Mouse (Mus musculus) neural tube, embryonic 14.5 days (tissue): Measurements from ENCODE around the gene E2f2. TPM values are rescaled to one million over a fixed set of nuclear protein-coding genes. Genes with fewer than 3 reads are reported as not detected.
A peak's percentile ranks its signal among the peaks of the same experiment; 100 is the strongest.

Source experiments
- ATAC-seq: fragments of 200-750 bp; cut with Nextera tagmentation; 2 replicates; pipeline ENCODE4 v1.8.0; 2017; ENCODE audit warnings: low read depth, mild to moderate bottlenecking, moderate TSS enrichment, moderate library complexity
- H3K27ac ChIP-seq: fragments of 300-500 bp; sonication (generic); 2 replicates; pipeline ENCODE4 v1.5.1; 2014; ENCODE audit warnings: low read depth, mild to moderate bottlenecking, control low read depth, low read length, moderate library complexity, mixed read lengths
- H3K27me3 ChIP-seq: fragments of 300-500 bp; sonication (generic); 2 replicates; pipeline ENCODE4 v1.6.1; 2014; ENCODE audit warnings: low read length; ENCODE audit not compliant: control insufficient read depth, insufficient read depth
- H3K36me3 ChIP-seq: fragments of 300-500 bp; sonication (generic); 2 replicates; pipeline ENCODE4 v1.6.1; 2014; ENCODE audit warnings: low read length, mixed read lengths; ENCODE audit not compliant: control insufficient read depth, insufficient read depth
- H3K4me1 ChIP-seq: fragments of 300-500 bp; sonication (generic); 2 replicates; pipeline ENCODE4 v1.6.1; 2014; ENCODE audit warnings: low read length; ENCODE audit not compliant: control insufficient read depth, insufficient read depth
- H3K4me2 ChIP-seq: fragments of 300-500 bp; sonication (generic); 2 replicates; pipeline ENCODE4 v1.6.1; 2014; ENCODE audit warnings: mild to moderate bottlenecking, low read depth, low read length, control low read depth
- H3K4me3 ChIP-seq: fragments of 300-500 bp; sonication (generic); 2 replicates; pipeline ENCODE4 v1.5.1; 2014; ENCODE audit warnings: low read depth, low read length, control low read depth, mixed read lengths
- H3K9ac ChIP-seq: fragments of 300-500 bp; sonication (generic); replicated peaks from 2 replicates; pipeline ENCODE4 v1.6.1; 2014; ENCODE audit warnings: low read depth, mild to moderate bottlenecking, control low read depth, low read length, mixed read lengths
- H3K9me3 ChIP-seq: fragments of 300-500 bp; sonication (generic); 2 replicates; pipeline ENCODE4 v1.6.1; 2016; ENCODE audit warnings: low read length; ENCODE audit not compliant: control insufficient read depth
- WGBS: fragments of 180-500 bp; shearing (Covaris S2); extraction: QIAGEN DNeasy Blood & Tissue Kit; methylation state at CpG from one replicate; pipeline ENCODE4 v1.1.7; 2014; 5-methylcytosine and 5-hydroxymethylcytosine counted together
- polyA plus RNA-seq: library from polyadenylated mRNA; unstranded; fragments of >200 nt; fragmentation: Nextera tagmentation; extraction: Ambion mirVana; gene quantifications from 2 replicates; pipeline ENCODE4 v1.2.1, GENCODE M21; 2014

The E2f2 gene
- polyA plus RNA-seq, 1 experiment from 2014 or later = 1.4 TPM

DNA sequence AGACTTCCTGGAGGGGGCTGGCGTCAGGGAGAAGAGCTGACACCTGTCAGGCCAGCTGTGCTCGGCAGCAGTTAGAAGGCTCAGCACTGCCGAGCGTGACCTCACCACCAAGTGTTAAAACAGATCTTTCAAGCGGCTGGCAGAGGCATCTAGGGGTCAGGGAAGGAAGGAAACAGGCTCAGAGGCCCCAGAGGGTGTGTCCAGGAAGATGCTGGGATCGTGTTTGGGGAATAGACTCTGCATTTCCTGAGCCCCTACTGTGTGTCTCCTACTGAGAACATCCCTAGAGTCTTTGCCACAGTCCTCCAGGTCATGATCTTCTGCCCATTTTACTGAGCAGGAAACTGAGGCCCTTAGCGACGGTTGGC is 5.0 kb downstream of the E2f2 start:
- Histone ChIP-seq H3K9ac (no peak overlapping the region), H3K9me3 (no peaks in the 10 kb centered on the region), H3K27me3 (no peaks in the 10 kb centered on the region), H3K4me2 (no peak overlapping the region), H3K4me1 (peaks cover 17% of the 10 kb centered on the region; the same call in 1 of the 2 replicates), H3K36me3 (no peaks in the 10 kb centered on the region), H3K27ac (no peak overlapping the region), H3K4me3 (no peak overlapping the region)
- 49% methylated on average over 8 of the region's 8 CpGs for WGBS
- ATAC-seq = no peak

DNA sequence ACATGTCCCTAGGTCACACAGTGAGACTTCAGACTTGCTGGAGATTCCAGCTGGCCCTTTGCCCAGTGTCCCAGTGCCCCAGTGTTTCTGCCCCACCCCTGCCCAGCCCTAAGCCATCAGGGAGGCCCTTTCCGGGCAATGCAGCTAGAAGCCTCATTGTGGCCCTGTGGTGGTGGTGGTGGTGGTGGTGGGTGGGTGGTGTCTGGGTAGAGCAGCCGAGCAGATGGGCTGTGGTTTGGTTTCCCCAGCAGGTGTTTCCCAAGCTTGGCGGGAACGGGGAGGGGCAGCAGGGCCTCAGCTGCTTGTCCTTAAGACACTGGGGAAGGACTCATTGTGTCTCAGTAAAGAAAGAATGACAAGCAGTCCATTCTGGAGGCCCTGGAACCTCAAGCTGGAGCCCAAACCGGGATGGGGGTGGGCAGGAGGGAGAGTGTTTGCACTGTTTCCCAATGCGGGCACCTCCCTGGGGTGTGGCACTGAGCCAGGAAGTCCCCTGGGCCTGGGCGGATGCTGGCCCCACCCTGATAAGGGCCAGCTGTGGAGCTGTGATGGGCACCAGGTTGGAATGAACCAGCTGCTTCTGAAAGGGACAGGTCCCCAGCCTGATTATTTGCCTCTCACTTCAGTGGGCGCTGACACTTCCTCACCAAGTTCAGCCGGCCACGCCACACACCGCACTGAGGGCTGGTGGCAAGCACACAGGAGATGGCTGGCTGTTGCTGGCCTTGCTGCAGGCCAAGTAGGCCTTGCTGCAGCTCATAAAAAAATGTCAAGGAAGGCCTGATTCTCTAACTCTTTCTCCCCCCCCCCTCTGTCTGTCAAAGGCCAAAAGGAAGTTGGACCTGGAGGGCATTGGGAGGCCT is 5.6 kb downstream of the E2f2 start:
- H3K4me1 ChIP-seq = peaks cover 13% of the 10 kb centered on the region; the same call in 1 of the 2 replicates
- H3K4me2 ChIP-seq = no peak overlapping the region
- no peak overlapping the region for H3K4me3 ChIP-seq
- 36% methylated on average over 11 of the region's 11 CpGs for WGBS
- H3K36me3 ChIP-seq = no peaks in the 10 kb centered on the region
- H3K9ac ChIP-seq = no peak overlapping the region
- ATAC-seq = no peak
- no peaks in the 10 kb centered on the region for H3K27me3 ChIP-seq
- no peak overlapping the region for H3K27ac ChIP-seq
- no peaks in the 10 kb centered on the region for H3K9me3 ChIP-seq

DNA sequence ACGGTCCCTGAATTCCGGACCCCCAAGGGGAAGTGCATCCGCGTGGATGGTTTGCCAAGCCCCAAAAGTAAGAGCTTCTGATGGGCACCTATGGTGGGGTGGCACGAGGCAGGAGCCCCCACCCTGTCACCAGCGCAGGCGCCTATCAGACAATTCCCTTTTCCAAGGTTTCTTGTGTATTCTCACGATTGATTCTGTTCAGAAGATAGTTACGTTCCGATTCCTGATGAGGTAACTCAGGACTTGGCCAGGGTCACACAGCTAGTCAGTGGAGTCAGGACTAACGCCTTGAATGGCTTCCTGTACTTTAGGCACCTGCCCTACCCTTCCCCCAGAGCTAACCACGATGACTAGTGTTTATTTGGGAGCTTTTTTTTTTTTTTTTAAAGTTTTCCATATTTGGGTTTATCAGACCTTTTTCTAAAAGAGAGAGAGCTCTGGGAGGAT is 6.3 kb downstream of the E2f2 start:
- Histone ChIP-seq H3K4me2 (no peak overlapping the region), H3K9ac (no peak overlapping the region), H3K36me3 (no peaks in the 10 kb centered on the region), H3K9me3 (no peaks in the 10 kb centered on the region), H3K27ac (no peak overlapping the region), H3K4me1 (0 out of 2 replicates have a peak, but pooled peaks cover 13% of the 10 kb centered on the region), H3K4me3 (no peak overlapping the region), H3K27me3 (no peaks in the 10 kb centered on the region)
- WGBS = 88% methylated on average over 12 of the region's 12 CpGs
- ATAC-seq = no peak

DNA sequence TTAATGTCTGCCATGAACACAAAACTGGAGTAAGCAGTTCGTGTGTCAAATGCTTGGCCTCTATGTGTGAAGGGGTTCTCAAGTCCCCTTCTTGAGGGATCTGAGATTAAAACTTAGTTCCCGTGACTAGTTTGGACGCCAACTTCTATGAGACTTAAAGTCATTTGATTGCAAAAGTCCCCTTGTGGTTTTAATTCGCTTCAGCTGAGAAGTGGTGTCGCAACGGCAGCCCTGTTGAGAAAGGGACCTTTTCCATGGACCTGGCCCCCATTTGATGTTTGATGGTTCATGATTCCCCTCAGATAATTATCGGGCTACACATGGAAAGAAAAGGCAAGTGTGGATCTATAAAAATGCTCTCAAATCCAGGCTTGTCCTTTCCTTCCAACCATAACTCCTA is 7.3 kb downstream of the E2f2 start:
- peak overlapping the region; percentile 54; the same call in 1 of the 2 replicates for H3K4me2 ChIP-seq
- no peak overlapping the region for H3K9ac ChIP-seq
- 0 out of 2 replicates have a peak, but pooled peaks cover 13% of the 10 kb centered on the region for H3K4me1 ChIP-seq
- WGBS = 94% methylated on average over 7 of the region's 7 CpGs
- ATAC-seq = no peak
- no peaks in the 10 kb centered on the region for H3K27me3 ChIP-seq
- H3K27ac ChIP-seq = no peak overlapping the region
- H3K9me3 ChIP-seq = no peaks in the 10 kb centered on the region
- no peak overlapping the region for H3K4me3 ChIP-seq
- H3K36me3 ChIP-seq = no peaks in the 10 kb centered on the region

DNA sequence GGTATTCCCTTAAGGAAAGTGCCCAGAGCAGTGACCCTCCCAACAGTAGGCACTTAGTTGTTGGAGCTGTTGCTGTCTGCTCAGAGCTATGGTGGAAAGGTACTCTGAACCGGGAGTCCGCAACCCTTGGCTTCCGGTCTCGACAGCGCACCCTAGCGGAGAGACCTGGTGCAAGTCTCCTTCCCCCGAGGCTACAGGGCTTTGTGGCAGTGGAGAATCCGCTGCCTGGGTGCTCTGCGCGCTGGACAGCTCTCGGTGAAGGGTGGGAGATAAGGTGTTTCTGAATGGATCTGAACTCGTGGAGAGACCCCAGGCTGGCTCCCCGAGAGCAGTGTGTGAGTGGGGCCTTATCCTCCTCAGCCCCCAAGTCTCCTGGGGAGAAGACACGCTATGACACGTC is 7.8 kb downstream of the E2f2 start:
- WGBS = 4% methylated on average over 15 of the region's 15 CpGs

DNA sequence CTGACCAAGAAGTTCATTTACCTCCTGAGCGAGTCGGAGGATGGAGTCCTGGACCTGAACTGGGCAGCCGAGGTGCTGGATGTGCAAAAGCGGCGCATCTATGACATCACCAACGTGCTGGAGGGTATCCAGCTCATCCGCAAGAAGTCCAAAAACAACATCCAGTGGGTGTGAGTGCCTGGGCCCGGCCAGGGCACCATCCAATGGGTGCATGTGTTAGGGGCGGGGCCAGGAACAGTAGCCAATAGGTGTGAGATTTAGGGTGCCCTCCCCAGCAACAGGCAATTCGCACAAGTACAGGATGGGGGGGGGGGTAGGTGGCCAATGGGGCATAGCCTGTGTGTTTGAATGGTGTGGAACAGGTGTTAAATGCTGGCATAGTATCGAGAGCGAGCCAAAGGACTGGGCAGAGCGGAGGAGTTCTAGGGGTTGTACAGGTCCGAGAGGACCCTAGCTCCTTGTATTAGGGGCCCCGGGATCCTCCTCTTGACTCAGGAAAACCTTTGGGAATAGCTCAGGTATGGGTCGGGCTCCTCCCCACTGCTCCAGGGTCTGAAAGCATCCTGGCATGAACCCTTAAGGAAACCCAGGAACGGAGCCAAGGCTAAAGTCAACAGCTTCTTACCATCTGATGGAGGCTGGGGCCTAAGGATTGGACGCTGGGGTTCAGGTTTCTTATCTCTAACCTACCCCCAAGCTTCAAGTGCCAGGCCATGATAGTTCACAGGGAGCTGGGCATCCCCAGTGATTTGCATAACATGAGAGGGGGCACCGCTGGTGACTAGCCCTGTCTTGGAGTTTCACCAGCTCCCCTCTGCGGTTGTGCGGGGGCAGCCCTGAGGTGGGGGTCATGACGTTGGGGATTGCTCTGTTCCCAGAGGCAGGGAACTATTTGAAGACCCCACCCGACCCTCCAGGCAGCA is 8.5 kb downstream of the E2f2 start:
- Histone ChIP-seq H3K9me3 (no peaks in the 10 kb centered on the region), H3K27ac (no peak overlapping the region), H3K36me3 (no peaks in the 10 kb centered on the region), H3K27me3 (no peaks in the 10 kb centered on the region), H3K4me1 (0 out of 2 replicates have a peak, but pooled peaks cover 13% of the 10 kb centered on the region), H3K4me3 (peak overlapping the region; percentile 27), H3K9ac (peak overlapping the region; percentile 22; the same call in 1 of the 2 replicates), H3K4me2 (peak overlapping the region; percentile 54)
- WGBS = 21% methylated on average over 23 of the region's 23 CpGs
- ATAC-seq = peak; percentile 78

More for the DNA sequence above, 7.8 kb downstream of the E2f2 start:
- peak; percentile 41; the same call in 1 of the 2 replicates for ATAC-seq
- 0 out of 2 replicates have a peak, but pooled peaks cover 13% of the 10 kb centered on the region for H3K4me1 ChIP-seq
- H3K27me3 ChIP-seq = no peaks in the 10 kb centered on the region
- H3K9me3 ChIP-seq = no peaks in the 10 kb centered on the region
- peak overlapping the region; percentile 54 for H3K4me2 ChIP-seq
- H3K36me3 ChIP-seq = no peaks in the 10 kb centered on the region
- peak overlapping the region; percentile 27 for H3K4me3 ChIP-seq
- H3K9ac ChIP-seq = peak overlapping the region; percentile 22; the same call in 1 of the 2 replicates
- H3K27ac ChIP-seq = no peak overlapping the region

DNA sequence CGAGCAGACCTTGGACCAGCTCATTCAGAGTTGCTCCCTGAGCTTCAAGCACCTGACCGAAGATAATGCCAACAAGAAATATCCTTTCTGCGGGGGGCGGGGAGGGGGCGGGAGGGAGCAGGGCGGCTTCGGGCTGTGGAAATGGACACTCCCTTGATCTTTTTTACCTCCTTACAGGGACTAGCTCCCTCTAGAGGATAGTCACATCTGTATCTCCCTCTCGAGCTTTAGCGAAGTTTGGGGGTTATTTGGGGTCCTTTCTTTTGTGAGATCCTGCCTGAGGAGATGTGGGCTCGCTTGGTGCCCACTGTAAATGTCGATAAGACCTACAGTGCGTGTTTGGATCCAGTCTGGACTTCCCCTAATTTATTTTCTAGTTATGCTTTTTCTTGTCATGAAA is 9.2 kb downstream of the E2f2 start:
- H3K4me2 ChIP-seq = peak overlapping the region; percentile 54; the same call in 1 of the 2 replicates
- WGBS = 36% methylated on average over 12 of the region's 12 CpGs

DNA sequence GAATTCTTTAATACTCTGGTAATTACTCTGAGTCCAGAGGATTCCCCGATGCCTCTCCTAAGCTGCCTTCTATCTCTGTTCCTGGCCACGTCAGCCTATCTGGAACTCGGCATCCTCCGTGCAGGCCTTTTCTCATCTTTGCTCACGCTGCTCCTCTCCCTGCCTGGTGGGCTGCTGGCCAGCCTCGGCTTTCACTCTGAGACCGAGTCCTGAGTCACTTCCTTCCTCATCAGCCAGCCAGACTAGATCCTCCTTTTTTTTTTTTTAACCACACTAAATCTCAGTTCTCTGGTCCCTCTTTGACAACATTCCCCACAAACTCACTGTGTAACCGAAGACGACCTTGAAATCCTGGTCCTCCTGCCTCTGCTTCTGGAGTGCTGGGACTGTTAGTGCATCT is 13.2 kb downstream of the E2f2 start:
- Histone ChIP-seq H3K4me3 (no peak overlapping the region), H3K4me1 (0 out of 2 replicates have a peak, but pooled peaks cover 6% of the 10 kb centered on the region), H3K9me3 (no peaks in the 10 kb centered on the region), H3K9ac (no peak overlapping the region), H3K27ac (no peak overlapping the region), H3K36me3 (no peaks in the 10 kb centered on the region), H3K27me3 (no peaks in the 10 kb centered on the region), H3K4me2 (no peak overlapping the region)
- ATAC-seq = no peak
- 88% methylated on average over 9 of the region's 9 CpGs for WGBS

More for the DNA sequence above, 9.2 kb downstream of the E2f2 start:
- H3K9me3 ChIP-seq = no peaks in the 10 kb centered on the region
- no peak overlapping the region for H3K4me3 ChIP-seq
- H3K27me3 ChIP-seq = no peaks in the 10 kb centered on the region
- H3K9ac ChIP-seq = no peak overlapping the region
- 0 out of 2 replicates have a peak, but pooled peaks cover 13% of the 10 kb centered on the region for H3K4me1 ChIP-seq
- H3K27ac ChIP-seq = no peak overlapping the region
- H3K36me3 ChIP-seq = no peaks in the 10 kb centered on the region
- ATAC-seq = no peak
